Mouse (Mus musculus) liver, embryonic 14.5 days (tissue): ENCODE data around the gene Orai1.

Source experiments
- CTCF ChIP-seq: IDR thresholded peaks from 2 replicates; pipeline ENCODE4 v1.5.1; 2016; ENCODE audit warnings: antibody characterized with exemption, low read depth, control low read depth
- EP300 ChIP-seq: IDR thresholded peaks from 2 replicates; pipeline ENCODE4 v1.6.1; 2016; ENCODE audit warnings: antibody characterized with exemption, low read depth

- TF ChIP-seq CTCF (no peak), EP300 (no peak)
Measured at GRCm38 (mm10) chr5:123080041-123080440, 65.2 kb downstream of the Orai1 start.
